Mouse (Mus musculus) lung, postnatal 0 days (tissue): Measurements from ENCODE around the gene Atxn7.

Experiments
- CTCF ChIP-seq: IDR thresholded peaks from 2 replicates; pipeline ENCODE4 v1.5.1; 2016; ENCODE audit warnings: antibody characterized with exemption, mild to moderate bottlenecking
- EP300 ChIP-seq: IDR thresholded peaks from 2 replicates; pipeline ENCODE4 v1.6.1; 2016; ENCODE audit warnings: antibody characterized with exemption, mild to moderate bottlenecking, control low read depth

DNA sequence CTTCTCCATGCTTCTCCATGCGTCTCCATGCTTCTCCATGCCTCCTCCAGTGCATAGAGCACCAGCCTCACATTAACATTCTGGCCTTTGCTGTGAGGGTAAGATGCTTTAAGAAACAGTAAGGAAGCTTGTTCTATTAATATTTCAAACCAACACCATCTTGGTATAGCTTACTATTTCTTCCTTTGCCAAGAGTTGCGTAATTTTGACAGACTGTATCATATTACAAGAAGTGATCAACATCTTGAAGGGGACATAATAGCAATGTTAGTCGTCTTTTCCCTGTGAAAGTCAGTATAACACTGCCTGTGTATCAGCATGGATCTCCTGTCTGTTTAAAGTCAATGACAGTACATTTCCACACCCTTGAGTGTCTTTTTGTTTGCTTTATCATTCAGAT is 29.5 kb downstream of the Atxn7 start:
- TF ChIP-seq EP300 (no peak), CTCF (no peak)
